In genomic region chr4:142439450-142440183, GRCm38 (mm10) we compare ENCODE assay signal across 15 mouse cellular contexts.
DNase-seq lines count a peak whose midpoint lies in the region; ATAC-seq and TF ChIP-seq lines count a peak whose summit lies in the region.
"Had no signal": no experiment of that assay in that cellular context is flagged by ENCODE, and none has a peak within 500 bp of the region (broad histone marks: within the 10 kb centered on the region; RNA-seq: fewer than 3 reads in every experiment).

No protein-coding gene starts in this region.

- H3K4me2 ChIP-seq in embryonic facial prominence, embryonic 14.5 days (ENCODE audit: low read depth, low read length) = no peak overlapping the region
- H3K4me2 ChIP-seq in kidney, postnatal 0 days (ENCODE audit: low read length) = no peak overlapping the region
- H3K4me2 ChIP-seq: embryonic facial prominence, embryonic 12.5 days; liver, embryonic 11.5 days had no signal

- no peak overlapping the region for H3K4me3 ChIP-seq in embryonic facial prominence, embryonic 14.5 days (ENCODE audit: low read depth, low read length)
- H3K4me3 ChIP-seq in embryonic facial prominence, embryonic 10.5 days = no peak overlapping the region
- H3K4me3 ChIP-seq in kidney, postnatal 0 days (replicated peaks; ENCODE audit: low read depth, low read length) = no peak overlapping the region
- H3K4me3 ChIP-seq: embryonic facial prominence, embryonic 12.5 days; heart, embryonic 10.5 days had no signal

- H3K9me3 ChIP-seq in embryonic facial prominence, embryonic 14.5 days (ENCODE audit: control insufficient read depth, low read length) = no peaks in the 10 kb centered on the region
- no peaks in the 10 kb centered on the region for H3K9me3 ChIP-seq in embryonic facial prominence, embryonic 10.5 days
- no peaks in the 10 kb centered on the region for H3K9me3 ChIP-seq in kidney, postnatal 0 days (replicated peaks; ENCODE audit: low read length)
- H3K9me3 ChIP-seq: embryonic facial prominence, embryonic 12.5 days; heart, embryonic 10.5 days had no signal

- no peaks in the 10 kb centered on the region for H3K27me3 ChIP-seq in embryonic facial prominence, embryonic 14.5 days (replicated peaks; ENCODE audit: control insufficient read depth, insufficient read depth, low read length)
- 0 out of 2 replicates have a peak, but pooled peaks cover 3% of the 10 kb centered on the region for H3K27me3 ChIP-seq in embryonic facial prominence, embryonic 10.5 days (replicated peaks; ENCODE audit: low read depth, poor library complexity, severe bottlenecking)
- H3K27me3 ChIP-seq in kidney, postnatal 0 days (ENCODE audit: insufficient read depth, low read length) = no peaks in the 10 kb centered on the region
- H3K27me3 ChIP-seq: CH12.LX; embryonic facial prominence, embryonic 12.5 days had no signal

- H3K4me1 ChIP-seq in embryonic facial prominence, embryonic 14.5 days (ENCODE audit: control insufficient read depth, insufficient read depth, low read length) = peaks cover 10% of the 10 kb centered on the region; the same call in 1 of the 2 replicates
- H3K4me1 ChIP-seq in embryonic facial prominence, embryonic 10.5 days = peaks cover 29% of the 10 kb centered on the region
- no peaks in the 10 kb centered on the region for H3K4me1 ChIP-seq in kidney, postnatal 0 days (replicated peaks; ENCODE audit: insufficient read depth, low read length)

- ATAC-seq in embryonic facial prominence, embryonic 14.5 days (ENCODE audit: low read depth) = peak; percentile 12; the same call in 1 of the 2 replicates
- peak; percentile 49; the same call in 1 of the 2 replicates for ATAC-seq in kidney, postnatal 0 days (replicated peaks; ENCODE audit: low FRiP score, low read depth)

- WGBS in embryonic facial prominence, embryonic 14.5 days = 58% methylated on average over 9 of the region's 9 CpGs
- WGBS in embryonic facial prominence, embryonic 10.5 days = 56% methylated on average over 9 of the region's 9 CpGs
- 70% methylated on average over 9 of the region's 9 CpGs for WGBS in kidney, postnatal 0 days

- no peaks in the 10 kb centered on the region for H3K36me3 ChIP-seq in embryonic facial prominence, embryonic 14.5 days (ENCODE audit: control insufficient read depth, insufficient read depth, low read length)
- H3K36me3 ChIP-seq in embryonic facial prominence, embryonic 10.5 days (replicated peaks) = no peaks in the 10 kb centered on the region
- no peaks in the 10 kb centered on the region for H3K36me3 ChIP-seq in kidney, postnatal 0 days (ENCODE audit: insufficient read depth, low read length)
- H3K36me3 ChIP-seq: embryonic facial prominence, embryonic 12.5 days; heart, embryonic 10.5 days had no signal

- DNase-seq in embryonic facial prominence, embryonic 14.5 days (ENCODE audit: low spot score) = no peak
- DNase-seq in embryonic facial prominence, embryonic 10.5 days (ENCODE audit: low spot score) = no peak
- no peak for DNase-seq in kidney, postnatal 0 days (ENCODE audit: low spot score)
- DNase-seq in kidney, adult 11 months = no peak
- peak; percentile 25 to 39 for DNase-seq in right cerebral cortex, adult 2 months (ENCODE audit: low spot score in 2 of 2)
- DNase-seq in right cerebral cortex, postnatal 14 days = no peak
- no peak for DNase-seq in gastrocnemius, postnatal 4 days (ENCODE audit: low spot score in 2 of 2)
- DNase-seq: cerebellum, postnatal 14 days; gastrocnemius, postnatal 36 days; heart, postnatal 10 days; thymus, postnatal 14 days had no signal

- H3K9ac ChIP-seq in embryonic facial prominence, embryonic 14.5 days (ENCODE audit: low read depth, low read length) = no peak overlapping the region
- H3K9ac ChIP-seq in kidney, postnatal 0 days (ENCODE audit: low read depth, low read length) = no peak overlapping the region
- H3K9ac ChIP-seq: embryonic facial prominence, embryonic 12.5 days had no signal

- H3K27ac ChIP-seq in embryonic facial prominence, embryonic 14.5 days (replicated peaks; ENCODE audit: low read depth, low read length) = no peak overlapping the region
- H3K27ac ChIP-seq in embryonic facial prominence, embryonic 10.5 days (replicated peaks) = no peak overlapping the region
- no peak overlapping the region for H3K27ac ChIP-seq in kidney, postnatal 0 days
- H3K27ac ChIP-seq: embryonic facial prominence, embryonic 12.5 days; heart, embryonic 10.5 days had no signal

- TF ChIP-seq CTCF in kidney, postnatal 0 days (IDR thresholded peaks at IDR 0.05; ENCODE audit: low read depth) = no peak

Comparison
In these comparisons a context has a peak if more than half of its experiments do, and no peak if none do; other contexts are left out.
1. DNase-seq: peak in right cerebral cortex, adult 2 months (2 of 2); none in embryonic facial prominence, embryonic 14.5 days (single experiment), embryonic facial prominence, embryonic 10.5 days (single experiment), kidney, postnatal 0 days (single experiment), kidney, adult 11 months (single experiment), right cerebral cortex, postnatal 14 days (single experiment) and gastrocnemius, postnatal 4 days (0 of 2).